8 mouse cellular contexts compared by ENCODE assay signal in the genomic region with DNA sequence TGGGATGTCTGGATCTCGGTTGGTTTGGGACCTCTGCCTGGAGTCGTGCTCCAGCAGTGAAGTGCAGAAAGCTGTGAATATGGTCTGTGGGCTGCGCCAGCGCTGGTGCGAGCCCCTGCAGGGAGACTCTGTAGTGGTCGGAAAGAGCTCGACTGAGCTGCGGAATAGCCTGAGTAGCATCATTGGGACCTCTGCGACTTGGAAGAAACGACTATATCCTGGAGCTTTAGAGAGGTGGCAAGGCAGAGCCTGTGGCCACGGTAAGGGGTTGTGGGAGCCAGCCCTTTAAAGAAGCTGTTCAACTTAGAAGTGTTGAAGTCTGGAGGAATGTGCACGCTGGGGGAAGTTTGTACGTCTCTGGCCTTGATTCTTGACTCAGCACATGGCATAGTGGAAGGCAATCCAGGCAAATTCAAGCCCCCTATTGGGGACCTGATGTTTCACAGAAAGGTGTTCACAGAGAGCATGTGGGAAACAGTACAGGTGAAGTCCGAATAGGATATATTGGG. TPM values are rescaled to one million over a fixed set of nuclear protein-coding genes. Genes with fewer than 3 reads are reported as not detected.
A peak's percentile ranks its signal among the peaks of the same experiment; 100 is the strongest.
DNase-seq lines count a peak whose midpoint lies in the region; ATAC-seq and TF ChIP-seq lines count a peak whose summit lies in the region.

No protein-coding gene starts in this region.

- no peak for DNase-seq in gastrocnemius, adult 2 months
- DNase-seq in gastrocnemius, adult 8-10 months (ENCODE audit: low spot score in 2 of 2) = no peak
- peak; percentile 69 for DNase-seq in 416B (ENCODE audit: low read depth)
- no peak for DNase-seq in liver, embryonic 13.5 days
- no peak for DNase-seq in right cerebral cortex, adult 2 months (ENCODE audit: low spot score in 2 of 2)
- no peak for DNase-seq in left cerebral cortex, adult 18-20 months (ENCODE audit: low spot score in 2 of 2)
- no peak for DNase-seq in gastrocnemius, postnatal 4 days (ENCODE audit: low spot score in 2 of 2)

- H3K4me3 ChIP-seq in gastrocnemius, adult 2 months = peak overlapping the region; percentile 85
- H3K4me3 ChIP-seq in liver, embryonic 13.5 days (replicated peaks) = peak overlapping the region; percentile 81

- WGBS in liver, embryonic 13.5 days (ENCODE audit: insufficient replicate concordance) = 2% methylated on average over 14 of the region's 14 CpGs

- H3K4me2 ChIP-seq in liver, embryonic 13.5 days = peak overlapping the region; percentile 99

- peaks cover under 1% of the 10 kb centered on the region; the same call in 1 of the 2 replicates for H3K36me3 ChIP-seq in liver, embryonic 13.5 days

- H3K4me1 ChIP-seq in liver, embryonic 13.5 days (replicated peaks) = peaks cover 78% of the 10 kb centered on the region

- 0 out of 2 replicates have a peak, but pooled peaks have one; percentile 1 for ATAC-seq in erythroid progenitor cell, adult 5-6 weeks (replicated peaks; ENCODE audit: low FRiP score, poor library complexity, severe bottlenecking)
- ATAC-seq in liver, embryonic 13.5 days (ENCODE audit: low read depth) = peak; percentile 2; the same call in 1 of the 2 replicates

- intact Hi-C loops in gastrocnemius, adult 2 months (cut with DNase I) = loop anchor here (2.0 to 10.0 kb wide), 2 partner anchors 25 to 309 kb away; a partner anchor contains a TSS

- no peaks in the 10 kb centered on the region for H3K9me3 ChIP-seq in liver, embryonic 13.5 days (replicated peaks)

- peak overlapping the region; percentile 93 for H3K9ac ChIP-seq in liver, embryonic 13.5 days

- H3K27ac ChIP-seq in gastrocnemius, adult 2 months = peak overlapping the region; percentile 98
- H3K27ac ChIP-seq in liver, embryonic 13.5 days = peak overlapping the region; percentile 98

- no peaks in the 10 kb centered on the region for H3K27me3 ChIP-seq in liver, embryonic 13.5 days

- no peak for TF ChIP-seq CTCF in gastrocnemius, adult 2 months (IDR thresholded peaks at IDR 0.05)

RNA-seq across cellular contexts. Expression of a gene that starts 2.8 kb away (rescaled TPM):
- 1 to 10 TPM; 5.9 to 6.5 TPM for total RNA-seq in gastrocnemius, adult 2 months (2021)
- 1 to 10 TPM; 4.3 to 5.1 (median 4.5) TPM for total RNA-seq in gastrocnemius, adult 8-10 months (2022)
- 10.9 and 16.2 TPM in 2 replicates for total RNA-seq in erythroid progenitor cell, adult 5-6 weeks (2015; ENCODE audit: low replicate concordance)
- 7.6 and 8.1 TPM in 2 replicates for total RNA-seq in erythroid progenitor cell, adult 5-6 weeks (2017; ENCODE audit: low replicate concordance)
- polyA plus RNA-seq in liver, embryonic 13.5 days (2015; fragmentation: Nextera tagmentation; extraction: Ambion mirVana) = 20.5 and 24.1 TPM in 2 replicates
- total RNA-seq in left cerebral cortex, adult 18-20 months (2021) = 10 to 100 TPM; 15.5 to 19.9 TPM
- total RNA-seq in gastrocnemius, postnatal 4 days (2021) = 10 to 100 TPM; 21.5 to 26.1 TPM

RNA-seq across cellular contexts. Expression of a gene that starts 20.7 kb away (rescaled TPM):
- total RNA-seq in gastrocnemius, adult 2 months (2021) = 10 to 100 TPM; 45.6 to 57.5 TPM
- 10 to 100 TPM; 44.9 to 73.7 (median 53.5) TPM for total RNA-seq in gastrocnemius, adult 8-10 months (2022)
- total RNA-seq in erythroid progenitor cell, adult 5-6 weeks (2015; ENCODE audit: low replicate concordance) = 7.9 and 13.4 TPM in 2 replicates
- total RNA-seq in erythroid progenitor cell, adult 5-6 weeks (2017; ENCODE audit: low replicate concordance) = 18.4 and 23.1 TPM in 2 replicates
- polyA plus RNA-seq in liver, embryonic 13.5 days (2015; fragmentation: Nextera tagmentation; extraction: Ambion mirVana) = 45.9 and 46.8 TPM in 2 replicates
- 100 to 1,000 TPM in 1 of 2 experiments, 10 to 100 TPM in 1; 99.1 to 101 TPM for total RNA-seq in left cerebral cortex, adult 18-20 months (2021)
- total RNA-seq in gastrocnemius, postnatal 4 days (2021) = 10 to 100 TPM; 50.5 to 53.8 TPM

RNA-seq across cellular contexts. Expression of a gene that starts 22.2 kb away (rescaled TPM):
- total RNA-seq in gastrocnemius, adult 2 months (2021) = 10 to 100 TPM; 18.7 to 24.3 TPM
- 10 to 100 TPM; 17.6 to 26.4 (median 20.7) TPM for total RNA-seq in gastrocnemius, adult 8-10 months (2022)
- total RNA-seq in erythroid progenitor cell, adult 5-6 weeks (2015; ENCODE audit: low replicate concordance) = 24.3 and 25.6 TPM in 2 replicates
- 11.8 and 16.9 TPM in 2 replicates for total RNA-seq in erythroid progenitor cell, adult 5-6 weeks (2017; ENCODE audit: low replicate concordance)
- 6.9 and 7.6 TPM in 2 replicates for polyA plus RNA-seq in liver, embryonic 13.5 days (2015; fragmentation: Nextera tagmentation; extraction: Ambion mirVana)
- total RNA-seq in left cerebral cortex, adult 18-20 months (2021) = 10 to 100 TPM; 93.7 to 99.0 TPM
- total RNA-seq in gastrocnemius, postnatal 4 days (2021) = 10 to 100 TPM; 44.9 to 45.6 TPM

RNA-seq across cellular contexts. Expression of a gene that starts 35.8 kb away (rescaled TPM):
- total RNA-seq in gastrocnemius, adult 2 months (2021) = 1 to 10 TPM; 1.1 to 1.3 TPM
- total RNA-seq in gastrocnemius, adult 8-10 months (2022) = 1 to 10 TPM in 1 of 4 experiments, under 1 TPM in 3; 0.51 to 1.8 (median 0.57) TPM
- 98.7 and 109 TPM in 2 replicates for total RNA-seq in erythroid progenitor cell, adult 5-6 weeks (2015; ENCODE audit: low replicate concordance)
- total RNA-seq in erythroid progenitor cell, adult 5-6 weeks (2017; ENCODE audit: low replicate concordance) = 54.7 and 70.5 TPM in 2 replicates
- polyA plus RNA-seq in liver, embryonic 13.5 days (2015; fragmentation: Nextera tagmentation; extraction: Ambion mirVana) = 61.2 and 61.3 TPM in 2 replicates
- total RNA-seq in left cerebral cortex, adult 18-20 months (2021) = 1 to 10 TPM; 2.6 TPM
- 1 to 10 TPM; 6.0 to 7.1 TPM for total RNA-seq in gastrocnemius, postnatal 4 days (2021)

RNA-seq across cellular contexts. Expression of a gene that starts 57.4 kb away (rescaled TPM):
- under 1 TPM; 0.36 to 0.78 TPM for total RNA-seq in gastrocnemius, adult 2 months (2021)
- under 1 TPM in 3 of 4 experiments, not detected in 1; 0.43 to 0.56 (median 0.48) TPM for total RNA-seq in gastrocnemius, adult 8-10 months (2022)
- 12.2 and 21.6 TPM in 2 replicates for total RNA-seq in erythroid progenitor cell, adult 5-6 weeks (2015; ENCODE audit: low replicate concordance)
- total RNA-seq in erythroid progenitor cell, adult 5-6 weeks (2017; ENCODE audit: low replicate concordance) = 1.1 and 13.2 TPM in 2 replicates
- 9.6 and 10.0 TPM in 2 replicates for polyA plus RNA-seq in liver, embryonic 13.5 days (2015; fragmentation: Nextera tagmentation; extraction: Ambion mirVana)
- not detected for total RNA-seq in left cerebral cortex, adult 18-20 months (2021)
- 10 to 100 TPM in 1 of 2 experiments, 1 to 10 TPM in 1; 7.8 to 10.2 TPM for total RNA-seq in gastrocnemius, postnatal 4 days (2021)
